Mouse (Mus musculus): Measurements from ENCODE around the gene Stmn1. TPM values are rescaled to one million over a fixed set of nuclear protein-coding genes. Genes with fewer than 3 reads are reported as not detected.

The Stmn1 gene
- polyA plus RNA-seq, 1 experiment from 2014 or later, result 896 TPM

- H3K9ac ChIP-seq (ENCODE audit: low read depth, low read length), result no peak overlapping the region
- no peaks in the 10 kb centered on the region for H3K27me3 ChIP-seq (replicated peaks; ENCODE audit: control insufficient read depth, insufficient read depth, low read length)
- no peaks in the 10 kb centered on the region for H3K9me3 ChIP-seq (ENCODE audit: control insufficient read depth, low read length)
- H3K4me3 ChIP-seq (ENCODE audit: low read depth, low read length), result no peak overlapping the region
- peaks cover 43% of the 10 kb centered on the region for H3K4me1 ChIP-seq (replicated peaks; ENCODE audit: control insufficient read depth, insufficient read depth, low read length)
- no peak for DNase-seq (ENCODE audit: low spot score)
- ATAC-seq (replicated peaks; ENCODE audit: low FRiP score), result no peak
- H3K36me3 ChIP-seq (ENCODE audit: control insufficient read depth, insufficient read depth, low read length), result peaks cover 25% of the 10 kb centered on the region
- 88% methylated on average over 4 of the region's 4 CpGs for WGBS
- no peak overlapping the region for H3K4me2 ChIP-seq
- H3K27ac ChIP-seq (ENCODE audit: low read depth, low read length), result no peak overlapping the region
These were observed 50.4 kb downstream of the Stmn1 start for GRCm38 (mm10) chr4:134518541-134518940.

DNA sequence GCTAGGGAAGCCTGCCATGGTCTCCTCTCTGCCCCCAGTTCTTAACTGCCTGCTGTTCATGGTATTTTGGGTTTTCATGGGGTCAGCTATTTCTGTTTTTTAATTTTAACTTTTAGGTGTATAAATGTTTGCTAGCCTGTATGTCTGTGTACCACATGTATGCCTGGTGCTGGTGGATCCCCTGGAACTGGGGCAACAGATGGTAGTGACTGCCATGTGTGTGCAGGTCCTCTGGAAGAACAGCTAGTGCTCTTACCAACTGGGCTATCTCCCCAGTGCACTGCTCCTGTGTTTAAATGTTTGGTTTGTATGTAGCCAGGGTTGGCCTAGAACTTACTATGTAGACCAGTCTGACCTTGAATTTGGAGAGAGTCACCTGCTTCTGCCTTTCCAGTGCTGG, 51.2 kb downstream of the Stmn1 start:
- Histone ChIP-seq H3K27me3 (replicated peaks; ENCODE audit: control insufficient read depth, insufficient read depth, low read length) (no peaks in the 10 kb centered on the region), H3K27ac (ENCODE audit: low read depth, low read length) (no peak overlapping the region), H3K4me1 (replicated peaks; ENCODE audit: control insufficient read depth, insufficient read depth, low read length) (peaks cover 35% of the 10 kb centered on the region), H3K4me2 (no peak overlapping the region), H3K36me3 (ENCODE audit: control insufficient read depth, insufficient read depth, low read length) (peaks cover 29% of the 10 kb centered on the region), H3K9ac (ENCODE audit: low read depth, low read length) (no peak overlapping the region; the same call in 1 of the 2 replicates), H3K4me3 (ENCODE audit: low read depth, low read length) (no peak overlapping the region), H3K9me3 (ENCODE audit: control insufficient read depth, low read length) (no peaks in the 10 kb centered on the region)
- DNase-seq (ENCODE audit: low spot score) (no peak), ATAC-seq (replicated peaks; ENCODE audit: low FRiP score) (no peak)

Small RNA genes lying within 50 kb of the gene (microRNA-seq; reads per million reads assigned to microRNA genes)
- gene Gm23634 (ENCODE audit: borderline number of aligned reads), result 1.4 reads per million

Other genes starting within 250 kb of the Stmn1 start
- gene Catsper4, start 240.9 kb upstream of the Stmn1 start, polyA plus RNA-seq (2014; fragmentation: Nextera tagmentation; extraction: Ambion mirVana), result not detected in 2 replicates
- gene Cnksr1, start 229.9 kb upstream of the Stmn1 start, polyA plus RNA-seq (2014; fragmentation: Nextera tagmentation; extraction: Ambion mirVana), result 0.26 and 0.51 TPM in 2 replicates
- gene E130218I03Rik, start 224.7 kb upstream of the Stmn1 start, polyA plus RNA-seq (2014; fragmentation: Nextera tagmentation; extraction: Ambion mirVana), result 0.39 and 0.52 TPM in 2 replicates
- gene Zfp593, start 222.7 kb upstream of the Stmn1 start, polyA plus RNA-seq (2014; fragmentation: Nextera tagmentation; extraction: Ambion mirVana), result 17.6 and 22.4 TPM in 2 replicates
- not detected in 2 replicates for gene Gm30191, start 221.4 kb upstream of the Stmn1 start, polyA plus RNA-seq (2014; fragmentation: Nextera tagmentation; extraction: Ambion mirVana)
- gene Grrp1, start 214.2 kb upstream of the Stmn1 start, polyA plus RNA-seq (2014; fragmentation: Nextera tagmentation; extraction: Ambion mirVana), result 2.5 and 3.8 TPM in 2 replicates
- gene Pdik1l, start 180.4 kb upstream of the Stmn1 start, polyA plus RNA-seq (2014; fragmentation: Nextera tagmentation; extraction: Ambion mirVana), result 19.3 and 20.0 TPM in 2 replicates
- gene Trim63, start 153.2 kb upstream of the Stmn1 start, polyA plus RNA-seq (2014; fragmentation: Nextera tagmentation; extraction: Ambion mirVana), result 0.19 and 0.33 TPM in 2 replicates
- not detected in 2 replicates for gene Slc30a2, start 125.1 kb upstream of the Stmn1 start, polyA plus RNA-seq (2014; fragmentation: Nextera tagmentation; extraction: Ambion mirVana)
- gene Extl1, start 84.5 kb upstream of the Stmn1 start, polyA plus RNA-seq (2014; fragmentation: Nextera tagmentation; extraction: Ambion mirVana), result 0.42 and 0.67 TPM in 2 replicates
- gene Pafah2, start 72.0 kb upstream of the Stmn1 start, polyA plus RNA-seq (2014; fragmentation: Nextera tagmentation; extraction: Ambion mirVana), result 7.9 and 8.5 TPM in 2 replicates
- gene Paqr7, start 28.4 kb downstream of the Stmn1 start, polyA plus RNA-seq (2014; fragmentation: Nextera tagmentation; extraction: Ambion mirVana), result 2.5 and 3.0 TPM in 2 replicates
- gene Aunip, start 42.7 kb downstream of the Stmn1 start, polyA plus RNA-seq (2014; fragmentation: Nextera tagmentation; extraction: Ambion mirVana), result 15.9 and 18.5 TPM in 2 replicates
- gene Mtfr1l, start 67.1 kb downstream of the Stmn1 start, polyA plus RNA-seq (2014; fragmentation: Nextera tagmentation; extraction: Ambion mirVana), result 107 and 114 TPM in 2 replicates
- 12.4 and 13.1 TPM in 2 replicates for gene Selenon, start 83.8 kb downstream of the Stmn1 start, polyA plus RNA-seq (2014; fragmentation: Nextera tagmentation; extraction: Ambion mirVana)
- 3.9 and 4.1 TPM in 2 replicates for gene Man1c1, start 236.0 kb downstream of the Stmn1 start, polyA plus RNA-seq (2014; fragmentation: Nextera tagmentation; extraction: Ambion mirVana)